17 mouse cellular contexts compared by ENCODE assay signal in the genomic region with DNA sequence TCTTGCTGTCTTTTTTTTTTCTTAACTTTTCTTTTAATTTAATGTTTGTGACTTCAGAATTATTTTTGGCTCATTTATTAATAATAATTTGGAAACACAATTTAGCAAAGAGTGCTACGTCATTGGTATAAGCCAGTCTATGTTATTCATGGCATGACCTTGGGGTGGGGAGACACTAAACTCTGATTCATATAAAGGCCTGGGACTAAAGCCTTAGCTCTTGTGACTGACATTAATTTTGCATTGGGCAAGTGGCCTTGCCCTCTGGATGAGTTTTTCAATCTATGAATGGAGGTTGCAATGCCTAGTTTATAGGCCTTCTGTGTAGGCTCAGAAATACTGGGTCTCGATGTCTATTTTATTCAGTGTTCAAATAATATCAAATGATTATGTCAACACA.
DNase-seq lines count a peak whose midpoint lies in the region; ATAC-seq and TF ChIP-seq lines count a peak whose summit lies in the region.
"Had no signal": no experiment of that assay in that cellular context is flagged by ENCODE, and none has a peak within 500 bp of the region (broad histone marks: within the 10 kb centered on the region; RNA-seq: fewer than 3 reads in every experiment).

No protein-coding gene starts in this region.

- no peak overlapping the region for H3K9ac ChIP-seq in midbrain, embryonic 11.5 days (ENCODE audit: low read length)
- no peak overlapping the region for H3K9ac ChIP-seq in midbrain, postnatal 0 days (replicated peaks; ENCODE audit: low read length, poor library complexity, severe bottlenecking)
- H3K9ac ChIP-seq: embryonic facial prominence, embryonic 12.5 days; forebrain, embryonic 13.5 days; forebrain, embryonic 15.5 days; forebrain, postnatal 0 days had no signal

- H3K9me3 ChIP-seq in midbrain, embryonic 11.5 days (ENCODE audit: control insufficient read depth, low read length): no peaks in the 10 kb centered on the region
- H3K9me3 ChIP-seq in midbrain, postnatal 0 days (ENCODE audit: low read length): no peaks in the 10 kb centered on the region
- H3K9me3 ChIP-seq: embryonic facial prominence, embryonic 10.5 days; embryonic facial prominence, embryonic 12.5 days; forebrain, embryonic 13.5 days; forebrain, embryonic 15.5 days had no signal

- H3K4me2 ChIP-seq in midbrain, embryonic 11.5 days: no peak overlapping the region
- no peak overlapping the region for H3K4me2 ChIP-seq in midbrain, postnatal 0 days (ENCODE audit: low read depth, low read length, poor library complexity, severe bottlenecking)
- H3K4me2 ChIP-seq: embryonic facial prominence, embryonic 12.5 days; forebrain, embryonic 13.5 days; forebrain, embryonic 15.5 days had no signal

- no peak overlapping the region for H3K4me3 ChIP-seq in midbrain, embryonic 11.5 days (ENCODE audit: low read depth, low read length)
- no peak overlapping the region for H3K4me3 ChIP-seq in midbrain, postnatal 0 days (ENCODE audit: low read depth, low read length)
- H3K4me3 ChIP-seq: embryonic facial prominence, embryonic 10.5 days; embryonic facial prominence, embryonic 12.5 days; forebrain, embryonic 13.5 days; forebrain, embryonic 15.5 days had no signal

- no peak overlapping the region for H3K27ac ChIP-seq in midbrain, embryonic 11.5 days (ENCODE audit: low read depth, low read length)
- no peak overlapping the region for H3K27ac ChIP-seq in midbrain, postnatal 0 days (ENCODE audit: low read depth, low read length)
- H3K27ac ChIP-seq: embryonic facial prominence, embryonic 10.5 days; embryonic facial prominence, embryonic 12.5 days; forebrain, embryonic 13.5 days; forebrain, embryonic 15.5 days had no signal

- no peak for ATAC-seq in midbrain, embryonic 11.5 days (ENCODE audit: low FRiP score)
- no peak for ATAC-seq in midbrain, postnatal 0 days (ENCODE audit: low FRiP score)
- ATAC-seq: forebrain, embryonic 13.5 days; forebrain, embryonic 15.5 days; forebrain, postnatal 0 days had no signal

- WGBS in midbrain, embryonic 11.5 days: 93% methylated on average over 2 of the region's 2 CpGs
- 92% methylated on average over 2 of the region's 2 CpGs for WGBS in midbrain, postnatal 0 days

- no peak for TF ChIP-seq CTCF in midbrain, postnatal 0 days (IDR thresholded peaks at IDR 0.05)

- H3K4me1 ChIP-seq in midbrain, embryonic 11.5 days (ENCODE audit: control insufficient read depth, insufficient read depth, low read length): no peaks in the 10 kb centered on the region
- no peaks in the 10 kb centered on the region for H3K4me1 ChIP-seq in midbrain, postnatal 0 days (ENCODE audit: insufficient read depth, low read length)
- H3K4me1 ChIP-seq: embryonic facial prominence, embryonic 10.5 days; embryonic facial prominence, embryonic 12.5 days; forebrain, embryonic 15.5 days had no signal

- no peaks in the 10 kb centered on the region for H3K27me3 ChIP-seq in midbrain, embryonic 11.5 days (ENCODE audit: control insufficient read depth, insufficient read depth, low read length)
- H3K27me3 ChIP-seq in midbrain, postnatal 0 days (ENCODE audit: insufficient read depth, low read length): no peaks in the 10 kb centered on the region
- H3K27me3 ChIP-seq: embryonic facial prominence, embryonic 12.5 days; forebrain, embryonic 13.5 days; forebrain, embryonic 15.5 days had no signal

- peak; percentile 68 for DNase-seq in adrenal gland, adult 2 months
- no peak for DNase-seq in adrenal gland, postnatal 10 days
- peak; percentile 38 for DNase-seq in adrenal gland, postnatal 14 days
- no peak for DNase-seq in adrenal gland, adult 18-20 months (ENCODE audit: low spot score in 2 of 2)
- DNase-seq in midbrain, embryonic 11.5 days (ENCODE audit: low spot score, missing footprints): peak; percentile 19
- DNase-seq in midbrain, postnatal 0 days (ENCODE audit: low spot score): no peak
- no peak for DNase-seq in kidney, adult 18-20 months
- DNase-seq: cerebellum, adult 11-12 months; cerebellum, adult 2 months; cerebellum, adult 9-10 months; cerebellum, postnatal 10 days; cerebellum, postnatal 25 days; forebrain, postnatal 0 days had no signal

- no peaks in the 10 kb centered on the region for H3K36me3 ChIP-seq in midbrain, embryonic 11.5 days (ENCODE audit: control insufficient read depth, insufficient read depth, low read length)
- H3K36me3 ChIP-seq in midbrain, postnatal 0 days (ENCODE audit: insufficient read depth, low read length): no peaks in the 10 kb centered on the region
- H3K36me3 ChIP-seq: embryonic facial prominence, embryonic 10.5 days; embryonic facial prominence, embryonic 12.5 days; forebrain, embryonic 15.5 days had no signal

Comparison
In these comparisons a context has a peak if more than half of its experiments do, and no peak if none do; other contexts are left out.
1. DNase-seq: peak in adrenal gland, adult 2 months (single experiment), adrenal gland, postnatal 14 days (single experiment) and midbrain, embryonic 11.5 days (single experiment); none in adrenal gland, postnatal 10 days (single experiment), adrenal gland, adult 18-20 months (0 of 2), midbrain, postnatal 0 days (single experiment) and kidney, adult 18-20 months (single experiment).